Mouse (Mus musculus): ENCODE measurements around the gene Aqp2.

The Aqp2 gene

GRCm38 (mm10) chr15:99578802-99579485 is at the start of gene Aqp2:
TSS of gene Aqp2 (plus strand) at chr15:99579055.
- no peak for DNase-seq (ENCODE audit: extremely low spot score, low read depth, low spot score)

DNA sequence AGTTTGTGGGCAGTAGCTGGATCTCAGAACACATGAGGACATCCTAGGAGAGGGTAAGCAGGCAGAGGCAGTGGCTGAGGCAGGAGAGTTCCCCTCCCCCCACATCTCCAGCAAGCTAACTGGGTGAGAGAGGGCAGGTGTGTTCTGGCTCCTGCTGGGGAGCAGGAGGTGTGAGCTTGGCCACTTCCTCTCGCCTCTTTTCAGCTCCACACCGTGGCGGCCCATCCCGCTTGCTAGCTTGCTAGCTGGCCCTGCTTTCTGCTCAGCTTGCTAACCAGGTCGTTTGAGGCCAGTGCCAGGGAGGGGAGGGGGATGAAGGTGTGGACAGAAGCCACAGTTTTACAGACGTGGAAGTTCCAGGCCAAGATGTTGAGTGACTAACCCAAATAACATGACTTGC is 47.7 kb upstream of the Aqp2 start:
- DNase-seq (ENCODE audit: extremely low spot score, low read depth, low spot score) = no peak

DNA sequence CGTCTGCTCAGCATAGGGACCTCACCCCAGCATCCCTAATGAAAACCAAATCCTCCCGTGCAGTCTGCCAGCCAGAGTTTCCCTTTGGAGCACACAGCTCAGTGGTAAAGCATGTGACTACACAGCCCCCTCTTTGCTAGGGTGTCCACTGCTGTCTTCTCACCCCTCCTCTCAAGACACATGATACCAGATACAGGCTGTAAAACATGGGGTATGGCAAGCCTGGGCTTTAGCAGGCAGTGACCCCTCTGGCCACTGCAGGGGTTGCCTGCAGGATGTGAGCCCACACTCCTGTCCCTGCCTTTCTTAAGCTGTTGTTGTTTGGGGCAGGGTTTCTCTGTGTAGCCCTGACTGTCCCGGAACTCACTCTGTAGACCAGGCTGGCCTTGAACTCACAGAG is 46.8 kb upstream of the Aqp2 start:
- DNase-seq (ENCODE audit: extremely low spot score, low read depth, low spot score) = no peak

- no peak for DNase-seq (ENCODE audit: extremely low spot score, low read depth, low spot score)
Observed at GRCm38 (mm10) chr15:99536889-99537862, 41.7 kb upstream of the Aqp2 start.

DNA sequence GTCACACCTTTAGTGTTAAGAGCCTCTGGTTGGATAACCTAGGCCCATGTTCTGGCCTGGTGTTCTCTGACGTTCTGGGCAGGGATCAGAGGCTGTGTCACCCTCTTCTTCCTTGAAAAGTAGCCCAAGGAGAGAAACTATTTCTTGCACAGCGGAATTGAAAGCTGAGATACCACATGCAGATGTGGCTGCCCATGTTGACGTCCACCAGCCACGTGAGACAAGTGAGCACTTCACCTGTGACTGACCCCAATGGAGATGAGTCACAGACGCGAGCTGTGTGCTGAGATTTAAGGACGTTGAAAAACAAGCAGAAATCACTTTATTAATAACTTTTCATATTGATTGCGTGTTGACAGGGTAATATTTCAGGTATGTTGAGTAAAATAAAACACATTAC is 39.0 kb upstream of the Aqp2 start:
- DNase-seq (ENCODE audit: extremely low spot score, low read depth, low spot score) = no peak

GRCm38 (mm10) chr15:99544047-99544446 is 34.8 kb upstream of the Aqp2 start:
- no peak for DNase-seq (ENCODE audit: extremely low spot score, low read depth, low spot score)

DNA sequence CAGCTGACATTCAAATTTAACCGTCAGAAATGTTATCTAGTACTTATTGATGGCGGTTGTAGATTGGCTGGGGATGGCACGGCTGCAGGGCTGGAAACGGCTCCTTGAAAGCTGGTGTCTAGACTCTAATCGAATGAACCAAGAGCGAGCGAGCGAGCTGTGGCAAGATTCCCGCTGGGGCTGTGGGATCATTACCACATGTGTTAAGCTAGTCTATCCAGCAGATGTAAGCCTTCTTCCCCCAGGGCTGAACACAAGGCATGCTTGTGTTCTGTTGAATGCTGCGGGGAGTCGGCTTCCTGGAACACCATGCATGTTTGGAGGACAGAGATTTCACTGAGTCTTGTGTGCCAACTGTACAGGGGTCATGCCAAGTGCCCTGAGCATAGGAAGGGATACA is 32.3 kb upstream of the Aqp2 start:
- peak; percentile 26 for DNase-seq (ENCODE audit: extremely low spot score, low read depth, low spot score)

DNA sequence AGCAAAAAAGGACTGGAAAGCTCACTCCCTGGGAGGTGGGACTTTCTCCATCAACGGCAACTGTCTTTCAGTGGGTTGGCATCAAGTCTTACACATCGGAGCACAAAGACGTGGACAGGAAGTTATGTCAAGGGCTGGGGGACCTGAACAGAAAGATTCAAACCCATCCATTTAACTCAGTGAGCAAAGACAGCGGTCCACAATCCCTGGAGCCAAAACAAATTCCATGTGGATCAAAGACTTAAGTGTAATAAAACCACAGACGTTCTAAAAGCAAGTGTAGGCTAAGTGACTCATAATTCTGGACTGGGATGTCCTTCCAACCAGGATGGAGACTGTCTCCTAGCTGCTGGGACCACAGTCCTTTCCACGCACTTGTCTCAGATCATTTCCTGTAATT is 31.1 kb upstream of the Aqp2 start:
- no peak for DNase-seq (ENCODE audit: extremely low spot score, low read depth, low spot score)

DNA sequence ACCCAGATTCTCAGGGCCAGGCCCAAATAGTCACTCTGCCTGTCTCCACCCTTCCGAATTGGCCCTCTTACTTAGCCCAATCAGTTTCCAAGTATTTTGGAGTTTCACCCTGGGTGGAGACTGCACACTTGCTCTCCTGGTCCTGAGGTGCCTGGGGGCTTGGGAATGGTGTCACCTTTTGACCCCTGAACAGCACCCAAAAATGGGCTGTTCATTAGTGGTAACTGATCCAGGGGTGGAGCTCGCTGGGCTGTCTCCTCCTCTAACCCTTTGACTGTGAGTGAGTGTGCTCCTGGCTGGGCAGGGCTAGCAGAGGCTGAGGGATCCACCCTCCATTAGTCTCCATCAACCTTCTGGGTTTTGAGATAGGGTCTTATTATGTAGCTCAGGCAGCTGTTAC is 29.0 kb upstream of the Aqp2 start:
- no peak for DNase-seq (ENCODE audit: extremely low spot score, low read depth, low spot score)

DNA sequence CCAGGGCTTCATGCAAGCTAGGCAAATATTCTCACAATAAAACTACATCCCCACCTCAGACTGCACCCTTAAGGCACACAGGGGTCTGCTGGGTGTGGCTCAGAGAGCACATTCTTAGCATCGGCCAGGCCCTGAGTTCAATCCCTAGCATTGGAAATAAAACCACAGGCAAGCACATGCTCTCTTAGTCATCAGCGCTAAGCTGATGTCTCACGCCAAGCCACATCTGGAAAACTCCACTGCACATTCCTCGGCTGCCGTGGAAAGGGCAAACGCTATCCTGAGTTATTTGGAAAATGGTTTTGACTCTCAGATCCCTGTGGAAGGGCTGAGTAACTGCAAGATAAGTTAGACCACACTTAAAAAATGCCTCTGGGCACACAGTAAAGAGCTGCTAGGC is 25.1 kb upstream of the Aqp2 start:
- DNase-seq (ENCODE audit: extremely low spot score, low read depth, low spot score) = no peak

DNA sequence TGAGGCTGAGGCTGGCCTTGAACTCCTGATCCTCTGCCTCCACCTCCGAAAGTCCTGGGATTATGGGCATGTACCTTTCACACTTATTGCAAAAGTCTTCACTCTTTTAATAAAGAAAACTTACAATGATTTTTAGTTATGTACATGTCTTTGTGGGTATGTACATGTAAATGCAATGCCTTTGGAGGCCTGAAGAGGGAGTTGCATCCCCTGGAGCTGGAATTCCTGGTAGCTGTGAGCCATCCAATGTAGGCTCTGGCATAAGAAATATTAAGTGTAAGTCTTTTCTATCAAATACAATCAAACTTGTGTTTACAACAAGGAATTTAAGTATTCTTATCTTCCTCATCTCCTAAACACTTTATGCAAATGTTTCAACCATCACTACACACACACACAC is 19.9 kb upstream of the Aqp2 start:
- no peak for DNase-seq (ENCODE audit: extremely low spot score, low read depth, low spot score)

DNA sequence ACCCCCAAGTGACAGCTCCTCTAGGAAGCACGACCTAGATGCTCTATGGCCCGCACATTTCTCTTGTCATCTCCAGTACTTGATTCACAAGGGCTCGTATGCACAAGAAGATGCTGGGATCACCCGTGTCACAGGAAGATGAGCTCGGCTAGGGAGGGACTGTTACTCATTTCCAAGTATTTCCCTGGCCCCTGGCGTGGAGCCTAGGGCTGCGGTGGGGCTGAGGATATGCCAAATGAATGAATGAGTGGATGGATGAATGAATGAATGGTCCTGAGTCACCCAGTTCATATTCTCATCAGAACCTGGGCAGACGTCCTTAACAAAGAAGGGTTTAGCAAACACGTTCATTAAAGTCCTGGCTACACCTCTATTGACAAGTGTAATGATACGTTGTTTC is 18.6 kb upstream of the Aqp2 start:
- DNase-seq (ENCODE audit: extremely low spot score, low read depth, low spot score) = no peak

- no peak for DNase-seq (ENCODE audit: extremely low spot score, low read depth, low spot score)
Observed at GRCm38 (mm10) chr15:99567371-99567770, 11.5 kb upstream of the Aqp2 start.

GRCm38 (mm10) chr15:99568682-99569081 is 10.2 kb upstream of the Aqp2 start:
- no peak for DNase-seq (ENCODE audit: extremely low spot score, low read depth, low spot score)

GRCm38 (mm10) chr15:99569123-99569522 is 9.7 kb upstream of the Aqp2 start:
- no peak for DNase-seq (ENCODE audit: extremely low spot score, low read depth, low spot score)

GRCm38 (mm10) chr15:99583463-99584344 is 4.8 kb downstream of the Aqp2 start:
- DNase-seq (ENCODE audit: extremely low spot score, low read depth, low spot score) = no peak

GRCm38 (mm10) chr15:99584407-99585202 is 5.8 kb downstream of the Aqp2 start:
- no peak for DNase-seq (ENCODE audit: extremely low spot score, low read depth, low spot score)

GRCm38 (mm10) chr15:99585741-99586140 is 6.9 kb downstream of the Aqp2 start:
- no peak for DNase-seq (ENCODE audit: extremely low spot score, low read depth, low spot score)

DNA sequence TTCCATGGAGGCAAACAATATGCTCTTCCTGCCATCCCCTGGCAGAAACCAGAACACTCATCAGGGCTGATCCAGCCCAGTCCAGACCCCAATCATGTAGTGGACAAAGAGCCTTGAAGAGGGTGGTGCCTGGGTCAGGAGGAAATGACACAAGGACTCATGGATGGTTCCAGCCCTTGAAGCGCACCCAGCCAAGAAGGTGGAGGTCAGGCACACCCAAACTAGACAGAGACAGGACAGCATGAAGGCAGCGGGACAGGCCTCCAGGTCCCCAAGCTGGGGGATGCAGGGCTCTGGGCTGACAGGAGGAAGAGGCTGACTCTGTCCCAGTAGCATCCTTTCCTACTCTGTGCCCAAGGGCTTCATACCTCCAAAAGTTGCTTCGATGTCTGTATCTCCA is 7.7 kb downstream of the Aqp2 start:
- DNase-seq (ENCODE audit: extremely low spot score, low read depth, low spot score) = no peak

- DNase-seq (ENCODE audit: extremely low spot score, low read depth, low spot score) = no peak
Observed at GRCm38 (mm10) chr15:99589237-99589636, 10.4 kb downstream of the Aqp2 start.
